Mouse (Mus musculus) olfactory bulb, adult 2 months (tissue): Measurements from ENCODE around the gene Nkx6-2.

Experiments used
- CTCF ChIP-seq: fragments of 200-500 bp; IDR thresholded peaks from 2 replicates; pipeline ENCODE4 v1.5.1; 2012; ENCODE audit warnings: low read depth, mild to moderate bottlenecking, low read length, moderate library complexity; ENCODE audit not compliant: insufficient read depth
- POLR2A ChIP-seq: fragments of 200-500 bp; IDR thresholded peaks from 2 replicates; pipeline ENCODE4 v1.6.1; 2012; ENCODE audit warnings: mild to moderate bottlenecking, low read depth, low read length, moderate library complexity; ENCODE audit not compliant: insufficient read depth

DNA sequence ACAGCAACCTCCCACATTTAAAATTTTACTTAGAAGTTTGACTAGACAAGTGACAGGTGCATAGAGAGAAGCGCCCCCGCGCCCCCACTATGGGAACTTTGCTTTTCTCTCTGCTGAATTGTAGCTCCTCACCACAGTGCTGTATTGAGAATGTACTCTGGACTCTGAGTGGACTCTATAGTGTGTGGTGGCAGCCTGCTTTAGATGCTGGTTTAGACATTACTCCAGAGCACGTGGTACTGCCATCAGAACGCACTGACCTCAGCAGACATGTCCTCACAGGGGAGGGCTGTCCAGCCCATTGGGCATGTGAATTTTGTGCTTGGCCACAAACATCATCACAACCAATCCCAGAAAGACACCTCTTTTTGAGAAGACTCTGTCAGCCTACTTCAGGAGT lies 11.8 kb downstream of the Nkx6-2 start:
- TF ChIP-seq CTCF (no peak), POLR2A (no peak)
